Mouse (Mus musculus): ENCODE results near the gene Rnf38. TPM values are rescaled to one million over a fixed set of nuclear protein-coding genes. Genes with fewer than 3 reads are reported as not detected.

Gene Rnf38
- polyA plus RNA-seq, 1 experiment, result 53.5 TPM

DNA sequence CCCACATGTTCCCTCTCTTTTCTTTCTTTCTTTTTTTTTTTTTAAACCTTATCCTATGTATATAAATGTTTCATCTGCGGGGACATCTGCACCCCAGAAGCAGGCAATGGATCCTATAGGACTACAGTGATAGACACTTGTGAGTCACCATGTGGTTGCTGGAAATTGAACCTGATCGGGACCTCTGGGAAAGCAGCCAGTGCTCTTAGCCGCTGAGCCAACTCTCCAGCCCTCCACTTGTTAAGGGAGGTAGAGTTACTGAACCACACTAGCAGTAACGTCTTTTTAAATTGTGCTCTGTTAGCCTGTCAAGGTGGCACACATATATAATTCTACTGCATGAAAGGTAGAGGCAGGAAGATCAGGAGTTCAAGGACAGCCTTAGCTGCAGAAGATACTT, 8.0 kb upstream of the Rnf38 start:
- Histone ChIP-seq H3K27me3 (ENCODE audit: control insufficient read depth, insufficient read depth, low read length) (no peaks in the 10 kb centered on the region), H3K4me3 (replicated peaks; ENCODE audit: insufficient read depth, low read depth, low read length) (no peak overlapping the region), H3K4me1 (ENCODE audit: control insufficient read depth, insufficient read depth, low read length) (no peaks in the 10 kb centered on the region), H3K27ac (ENCODE audit: insufficient read depth, low read length) (no peak overlapping the region)
- 23% methylated on average over 4 of the region's 4 CpGs for WGBS
- DNase-seq, result no peak
- TF ChIP-seq CTCF (IDR thresholded peaks at IDR 0.05; ENCODE audit: borderline replicate concordance, insufficient read depth, low read depth, low read length), result no peak
- no peak for TF ChIP-seq POLR2A (IDR thresholded peaks at IDR 0.05; ENCODE audit: borderline replicate concordance, insufficient read depth, low read length)

DNA sequence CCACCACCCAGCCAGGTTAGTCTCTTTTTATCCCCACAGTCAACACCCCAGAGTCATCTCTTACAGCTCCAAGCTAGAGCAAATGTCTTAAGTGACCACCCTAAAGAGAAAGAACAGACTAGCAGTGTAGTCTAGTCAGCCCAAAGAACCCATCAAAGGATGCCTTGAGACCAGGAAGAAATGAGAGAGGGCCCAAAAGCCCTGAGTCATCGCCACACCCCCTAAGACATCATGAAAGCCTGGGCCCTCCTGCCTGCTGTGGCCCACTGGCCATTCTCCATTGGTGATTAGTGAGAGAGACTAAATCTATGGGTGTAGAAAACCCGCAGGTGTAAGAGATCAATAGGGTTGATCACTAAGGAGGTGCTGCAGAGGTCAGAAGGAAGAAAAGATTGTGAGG, 2.4 kb upstream of the Rnf38 start:
- DNase-seq, result no peak
- WGBS, result 95% methylated on average over 2 of the region's 2 CpGs
- H3K4me1 ChIP-seq (ENCODE audit: control insufficient read depth, insufficient read depth, low read length), result no peaks in the 10 kb centered on the region
- H3K4me3 ChIP-seq (replicated peaks; ENCODE audit: insufficient read depth, low read depth, low read length), result no peak overlapping the region
- no peak for TF ChIP-seq POLR2A (IDR thresholded peaks at IDR 0.05; ENCODE audit: borderline replicate concordance, insufficient read depth, low read length)
- TF ChIP-seq CTCF (IDR thresholded peaks at IDR 0.05; ENCODE audit: borderline replicate concordance, insufficient read depth, low read depth, low read length), result no peak
- no peak overlapping the region for H3K27ac ChIP-seq (ENCODE audit: insufficient read depth, low read length)
- no peaks in the 10 kb centered on the region for H3K27me3 ChIP-seq (ENCODE audit: control insufficient read depth, insufficient read depth, low read length)

GRCm38 (mm10) chr4:44234004-44234866, 646 bp upstream of the Rnf38 start:
- Histone ChIP-seq H3K27ac (ENCODE audit: insufficient read depth, low read length) (peak overlapping the region; percentile 44), H3K27me3 (ENCODE audit: control insufficient read depth, insufficient read depth, low read length) (no peaks in the 10 kb centered on the region), H3K4me3 (replicated peaks; ENCODE audit: insufficient read depth, low read depth, low read length) (peak overlapping the region; percentile 77), H3K4me1 (ENCODE audit: control insufficient read depth, insufficient read depth, low read length) (no peaks in the 10 kb centered on the region)
- DNase-seq, result peak; percentile 88 to 92
- under 1% methylated on average over 62 of the region's 62 CpGs for WGBS
- TF ChIP-seq CTCF (IDR thresholded peaks at IDR 0.05; ENCODE audit: borderline replicate concordance, insufficient read depth, low read depth, low read length) (no peak), POLR2A (IDR thresholded peaks at IDR 0.05; ENCODE audit: borderline replicate concordance, insufficient read depth, low read length) (no peak)

GRCm38 (mm10) chr4:44232771-44233712, 547 bp downstream of the Rnf38 start:
- Histone ChIP-seq H3K27me3 (ENCODE audit: control insufficient read depth, insufficient read depth, low read length) (no peaks in the 10 kb centered on the region), H3K4me1 (ENCODE audit: control insufficient read depth, insufficient read depth, low read length) (no peaks in the 10 kb centered on the region), H3K27ac (ENCODE audit: insufficient read depth, low read length) (peak overlapping the region; percentile 13; the same call in 1 of the 2 replicates), H3K4me3 (replicated peaks; ENCODE audit: insufficient read depth, low read depth, low read length) (peak overlapping the region; percentile 90)
- TF ChIP-seq CTCF (IDR thresholded peaks at IDR 0.05; ENCODE audit: borderline replicate concordance, insufficient read depth, low read depth, low read length) (no peak), POLR2A (IDR thresholded peaks at IDR 0.05; ENCODE audit: borderline replicate concordance, insufficient read depth, low read length) (no peak)
- DNase-seq, result peak; percentile 49 to 62
- under 1% methylated on average over 56 of the region's 68 CpGs for WGBS

GRCm38 (mm10) chr4:44225128-44225527, 8.5 kb downstream of the Rnf38 start:
- H3K27ac ChIP-seq (ENCODE audit: insufficient read depth, low read length), result no peak overlapping the region
- DNase-seq, result no peak
- no peak overlapping the region for H3K4me3 ChIP-seq (replicated peaks; ENCODE audit: insufficient read depth, low read depth, low read length)
- H3K27me3 ChIP-seq (ENCODE audit: control insufficient read depth, insufficient read depth, low read length), result no peaks in the 10 kb centered on the region
- no peaks in the 10 kb centered on the region for H3K4me1 ChIP-seq (ENCODE audit: control insufficient read depth, insufficient read depth, low read length)
- 87% methylated on average over 10 of the region's 10 CpGs for WGBS
- TF ChIP-seq CTCF (IDR thresholded peaks at IDR 0.05; ENCODE audit: borderline replicate concordance, insufficient read depth, low read depth, low read length) (no peak), POLR2A (IDR thresholded peaks at IDR 0.05; ENCODE audit: borderline replicate concordance, insufficient read depth, low read length) (no peak)

DNA sequence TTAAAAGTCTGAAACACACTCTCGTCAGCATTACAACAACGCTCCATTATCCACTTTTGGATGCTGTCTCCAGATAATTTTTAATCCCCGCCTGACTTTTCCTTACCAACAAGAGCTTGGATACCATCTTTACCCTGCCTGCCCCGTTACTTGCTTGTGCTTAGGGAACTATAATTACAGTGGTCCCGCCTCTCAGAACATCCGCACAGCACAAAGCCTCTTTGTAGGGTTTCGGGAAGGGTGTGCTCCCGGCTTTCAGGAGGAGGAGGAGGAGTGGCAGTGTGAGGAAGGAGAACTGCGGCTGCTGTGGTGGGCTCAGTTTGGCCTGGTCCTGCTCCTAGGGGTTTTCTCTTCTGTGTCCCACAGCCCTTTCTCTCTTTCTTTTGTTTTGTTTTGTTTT, 9.4 kb downstream of the Rnf38 start:
- H3K4me3 ChIP-seq (replicated peaks; ENCODE audit: insufficient read depth, low read depth, low read length), result no peak overlapping the region
- no peaks in the 10 kb centered on the region for H3K4me1 ChIP-seq (ENCODE audit: control insufficient read depth, insufficient read depth, low read length)
- H3K27me3 ChIP-seq (ENCODE audit: control insufficient read depth, insufficient read depth, low read length), result no peaks in the 10 kb centered on the region
- 57% methylated on average over 9 of the region's 9 CpGs for WGBS
- TF ChIP-seq CTCF (IDR thresholded peaks at IDR 0.05; ENCODE audit: borderline replicate concordance, insufficient read depth, low read depth, low read length) (no peak), POLR2A (IDR thresholded peaks at IDR 0.05; ENCODE audit: borderline replicate concordance, insufficient read depth, low read length) (no peak)
- H3K27ac ChIP-seq (ENCODE audit: insufficient read depth, low read length), result no peak overlapping the region
- no peak for DNase-seq

DNA sequence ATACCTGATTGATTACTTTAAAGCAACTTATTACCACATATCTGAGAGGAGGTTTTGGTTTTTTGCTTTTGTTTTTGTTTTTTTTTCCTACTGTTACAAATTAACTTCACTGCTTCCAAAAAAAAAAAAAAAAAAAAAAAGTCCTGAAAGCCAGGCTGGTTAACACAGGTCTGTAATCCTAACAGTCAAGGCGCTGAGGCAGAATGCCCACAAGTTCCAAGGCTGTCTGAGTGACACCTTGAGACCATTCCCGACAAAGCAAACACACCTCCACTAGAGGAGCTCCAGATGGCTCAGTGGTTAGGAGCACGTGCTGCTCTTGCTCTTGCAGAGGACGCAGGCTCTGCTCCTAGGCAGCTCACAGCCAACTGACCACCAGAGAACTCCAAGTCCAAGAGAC, 10.1 kb downstream of the Rnf38 start:
- TF ChIP-seq CTCF (IDR thresholded peaks at IDR 0.05; ENCODE audit: borderline replicate concordance, insufficient read depth, low read depth, low read length), result no peak
- no peak for TF ChIP-seq POLR2A (IDR thresholded peaks at IDR 0.05; ENCODE audit: borderline replicate concordance, insufficient read depth, low read length)
- no peak for DNase-seq
- Histone ChIP-seq H3K4me3 (replicated peaks; ENCODE audit: insufficient read depth, low read depth, low read length) (no peak overlapping the region), H3K4me1 (ENCODE audit: control insufficient read depth, insufficient read depth, low read length) (no peaks in the 10 kb centered on the region), H3K27me3 (ENCODE audit: control insufficient read depth, insufficient read depth, low read length) (no peaks in the 10 kb centered on the region), H3K27ac (ENCODE audit: insufficient read depth, low read length) (no peak overlapping the region)
- 45% methylated on average over 4 of the region's 4 CpGs for WGBS

Measured in cerebellum, adult 2 months (tissue).